Mouse (Mus musculus) cerebellum, postnatal 10 days (tissue): ENCODE results near the gene Pkp1.

ENCODE experiments used
- DNase-seq, 2 experiments: peaks; one replicate each; pipeline ENCODE4 v3.0.0; 2021; ENCODE audit warnings: mixed read lengths in 2 of 2

Pkp1 gene

GRCm38 (mm10) chr1:135918644-135919407, at the start of gene Pkp1:
Gene Pkp1 (minus strand): TSS chr1:135919207.
- DNase-seq, result peak in 1 of 2 experiments; percentile 28

GRCm38 (mm10) chr1:135967739-135968138, 48.7 kb upstream of the Pkp1 start:
- DNase-seq, result no peak

DNA sequence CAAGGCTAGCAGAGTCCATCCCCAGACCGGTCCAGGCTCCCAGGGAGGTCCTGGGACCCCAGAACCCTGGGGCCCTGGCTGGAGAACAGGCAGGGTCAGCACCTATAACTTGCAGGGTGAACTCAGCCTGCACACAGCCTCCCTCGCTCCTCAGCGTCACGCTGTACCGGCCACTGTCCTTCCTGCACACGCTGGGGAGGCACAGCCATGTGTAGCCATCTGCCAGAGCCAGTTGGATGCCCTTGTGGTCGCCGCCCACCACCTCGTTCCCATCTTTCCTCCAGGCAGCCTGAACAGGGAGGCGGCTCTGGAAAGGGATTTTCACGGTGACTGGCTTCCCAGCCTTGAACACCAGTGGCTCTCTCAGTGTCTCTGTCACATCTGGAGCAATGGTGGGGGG, 45.6 kb upstream of the Pkp1 start:
- DNase-seq, result peak in 1 of 2 experiments; percentile 47

GRCm38 (mm10) chr1:135963177-135963576, 44.2 kb upstream of the Pkp1 start:
- no peak for DNase-seq

DNA sequence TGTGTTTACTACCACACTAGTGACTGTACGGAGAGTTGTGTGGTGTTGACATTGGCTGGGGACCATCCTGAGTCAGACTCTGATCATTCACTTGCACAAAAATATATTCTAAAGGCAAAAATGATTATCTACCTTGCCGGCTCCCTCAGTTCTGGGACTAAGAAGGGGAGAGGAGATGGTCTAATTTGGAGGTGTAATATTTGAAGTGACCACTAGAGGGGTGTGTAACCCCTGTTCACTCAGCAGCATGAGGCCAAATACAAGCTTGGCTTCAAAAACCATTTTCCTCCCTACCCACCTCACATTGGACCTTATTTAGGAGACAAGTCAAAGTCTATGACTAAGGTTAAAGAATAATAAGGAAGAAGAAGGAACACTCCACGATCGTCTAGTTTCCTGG, 39.5 kb upstream of the Pkp1 start:
- peak; percentile 51 to 86 for DNase-seq

DNA sequence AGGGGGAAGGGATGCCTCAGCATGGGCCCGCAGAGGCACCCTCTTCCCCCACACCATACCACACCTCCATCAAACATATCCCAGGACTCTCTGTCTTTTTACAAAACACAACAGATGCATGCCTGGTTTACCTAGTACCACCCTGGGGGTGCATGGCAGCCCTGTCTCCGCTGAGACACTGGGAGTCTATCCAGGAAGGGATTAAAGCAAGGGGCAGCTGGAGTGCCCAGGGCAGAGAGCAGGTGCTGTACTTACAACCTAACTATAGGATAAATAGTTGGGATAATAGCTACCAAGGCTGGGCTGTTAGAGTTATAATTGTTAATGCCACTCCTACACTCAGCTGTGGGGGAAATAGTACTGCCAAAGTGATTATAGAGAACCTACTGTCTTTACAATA, 29.9 kb upstream of the Pkp1 start:
- DNase-seq, result peak; percentile 32 to 38

DNA sequence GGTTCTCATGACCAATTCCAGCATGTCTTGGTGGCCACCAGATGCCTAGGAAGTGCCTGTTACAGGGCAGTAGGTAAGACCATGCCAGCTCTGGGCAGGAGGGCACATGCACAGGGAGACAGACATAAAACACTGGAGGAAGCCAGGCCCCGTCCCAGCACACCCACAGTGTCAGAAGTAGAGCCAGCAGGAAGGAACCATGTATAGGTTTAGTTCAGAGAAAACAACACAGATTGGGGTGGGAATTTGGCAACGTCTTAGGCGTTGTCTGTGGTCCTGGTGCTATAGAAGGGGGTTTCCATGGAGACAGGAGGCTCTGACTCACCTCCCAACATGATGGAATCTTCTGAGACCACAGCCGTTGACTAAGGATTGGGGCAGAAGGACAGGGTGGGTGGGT, 27.2 kb upstream of the Pkp1 start:
- DNase-seq, result peak in 1 of 2 experiments; percentile 43

- DNase-seq, result peak; percentile 79 to 84
Observed at GRCm38 (mm10) chr1:135945711-135946110, 26.7 kb upstream of the Pkp1 start.

GRCm38 (mm10) chr1:135944526-135945259, 25.7 kb upstream of the Pkp1 start:
- peak; percentile 97 to 99 for DNase-seq

DNA sequence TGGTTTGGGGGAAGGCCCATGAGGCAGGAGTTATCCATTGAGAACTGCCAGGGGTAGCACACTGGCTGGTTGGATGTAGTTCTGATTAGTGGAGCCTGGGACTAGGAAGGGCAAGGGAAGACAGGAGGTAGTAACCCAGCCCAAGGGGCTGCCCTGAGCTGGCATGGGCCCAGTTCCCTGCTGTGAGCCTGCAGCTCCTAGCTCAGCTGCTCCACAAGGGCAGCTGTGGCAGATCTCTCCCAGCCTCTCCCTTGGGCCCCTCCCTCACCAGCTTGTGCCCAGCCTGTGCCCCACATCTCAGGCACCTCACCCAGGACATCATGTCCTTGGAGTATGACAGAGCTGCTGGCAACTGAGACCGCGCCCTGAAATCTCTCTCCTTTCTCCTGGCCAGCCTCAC, 24.7 kb upstream of the Pkp1 start:
- peak; percentile 53 to 70 for DNase-seq

GRCm38 (mm10) chr1:135942116-135942515, 23.1 kb upstream of the Pkp1 start:
- DNase-seq, result no peak

DNA sequence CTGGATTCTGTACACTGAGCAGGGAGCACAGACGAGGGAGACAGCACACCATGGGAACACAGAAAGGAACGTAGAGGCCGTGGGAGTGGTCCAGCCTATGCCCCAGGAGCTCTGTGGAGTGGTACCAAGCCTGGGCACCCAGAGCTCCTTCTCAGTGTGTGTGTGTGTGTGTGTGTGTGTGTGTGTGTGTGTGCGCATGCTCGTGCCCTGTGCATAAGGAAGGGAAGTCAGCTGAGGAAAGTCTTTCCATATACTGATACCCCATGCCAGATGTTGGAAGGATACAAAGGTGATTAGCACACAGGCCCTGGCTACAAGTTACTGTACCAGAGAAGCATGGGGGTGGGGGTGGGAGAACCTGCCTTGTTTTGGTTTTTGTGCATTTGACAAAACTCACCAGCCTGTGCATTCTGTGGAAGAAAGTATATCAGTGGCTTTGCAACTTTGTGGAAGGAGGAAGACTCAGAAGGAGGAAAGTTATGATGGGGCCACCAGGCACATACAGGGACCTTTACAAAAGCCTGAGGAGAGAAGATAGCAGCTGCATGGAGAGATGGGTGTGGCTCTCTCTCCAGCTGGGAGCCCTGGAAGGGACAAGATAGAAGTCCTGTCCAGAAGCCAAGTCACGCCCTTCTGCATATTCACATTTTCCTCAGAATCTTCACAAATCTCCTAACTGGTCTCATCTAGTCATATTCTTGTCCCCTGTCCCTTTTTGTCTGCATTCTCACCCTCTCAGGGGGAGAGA, 22.4 kb upstream of the Pkp1 start:
- DNase-seq, result no peak

DNA sequence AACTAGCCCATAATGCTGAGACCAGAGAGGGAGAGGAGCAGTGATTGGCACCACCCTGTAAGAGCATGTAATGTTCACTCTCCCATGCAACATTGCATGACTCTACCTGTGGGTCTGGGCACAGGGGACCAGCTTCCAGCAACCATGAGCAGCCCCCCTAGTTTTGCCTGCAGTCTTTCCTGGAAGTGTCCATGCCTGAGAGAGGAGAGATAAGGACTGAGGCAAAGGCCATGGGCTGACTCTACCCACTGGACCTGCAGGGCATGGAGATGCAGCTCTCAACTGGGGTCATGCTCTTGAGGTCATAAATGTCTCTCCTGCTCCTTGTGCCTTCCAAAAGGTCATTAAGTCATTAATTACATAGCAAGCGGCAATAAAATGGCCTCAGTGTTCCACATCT, 17.1 kb upstream of the Pkp1 start:
- DNase-seq, result no peak

GRCm38 (mm10) chr1:135933704-135934293, 14.8 kb upstream of the Pkp1 start:
- no peak for DNase-seq

DNA sequence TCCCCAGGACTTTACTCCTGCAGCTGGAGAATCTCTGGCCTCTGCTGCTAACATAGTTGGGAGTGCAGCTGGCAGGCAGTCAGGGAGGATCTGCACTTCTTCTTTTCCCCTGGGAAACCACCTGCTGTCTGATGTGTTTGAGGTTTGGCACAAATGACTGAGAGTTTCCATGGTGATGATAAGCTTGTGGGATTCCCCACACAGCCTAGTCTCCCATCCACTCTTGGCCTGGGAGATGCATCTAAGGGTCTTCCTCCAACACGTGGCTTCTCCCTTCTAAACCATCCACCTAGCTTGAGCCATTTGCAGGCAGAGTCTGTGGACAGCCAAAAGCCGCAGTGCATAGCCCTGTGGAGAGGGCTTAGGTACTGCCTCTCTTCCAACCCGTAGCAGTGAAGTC, 10.9 kb upstream of the Pkp1 start:
- no peak for DNase-seq

- DNase-seq, result peak; percentile 68 to 78
Observed at GRCm38 (mm10) chr1:135925848-135926247, 6.8 kb upstream of the Pkp1 start.

GRCm38 (mm10) chr1:135924377-135924994, 5.5 kb upstream of the Pkp1 start:
- peak; percentile 57 to 74 for DNase-seq

GRCm38 (mm10) chr1:135923229-135923628, 4.2 kb upstream of the Pkp1 start:
- no peak for DNase-seq

- peak in 1 of 2 experiments; percentile 22 for DNase-seq
Observed at GRCm38 (mm10) chr1:135917206-135917605, 1.8 kb downstream of the Pkp1 start.

- peak; percentile 51 to 61 for DNase-seq
Observed at GRCm38 (mm10) chr1:135916486-135917058, 2.4 kb downstream of the Pkp1 start.

DNA sequence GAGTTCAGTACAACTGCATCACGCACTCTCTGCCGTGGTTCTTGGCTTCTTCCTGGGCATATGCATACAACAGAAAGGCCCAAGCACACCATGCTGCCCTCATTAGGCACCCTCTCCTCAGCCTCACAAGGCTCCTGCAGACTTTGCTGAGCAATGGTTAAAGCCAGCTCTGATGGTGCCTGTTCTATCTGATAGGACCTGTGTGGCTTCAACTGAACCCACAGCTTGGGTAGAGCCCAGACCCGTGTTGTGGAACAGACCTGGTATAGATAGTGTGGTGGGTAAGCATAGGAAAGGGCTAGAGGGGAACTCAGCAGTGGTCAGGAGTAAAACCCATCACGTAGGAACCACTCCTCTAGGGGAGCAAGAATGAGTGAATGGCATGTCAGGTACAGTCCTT, 5.3 kb downstream of the Pkp1 start:
- no peak for DNase-seq

GRCm38 (mm10) chr1:135909381-135909780, 9.6 kb downstream of the Pkp1 start:
- no peak for DNase-seq
